Mouse (Mus musculus) hindbrain, embryonic 10.5 days (tissue): ENCODE results near the gene Pdia4. TPM values are rescaled to one million over a fixed set of nuclear protein-coding genes. Genes with fewer than 3 reads are reported as not detected.
A peak's percentile ranks its signal among the peaks of the same experiment; 100 is the strongest.
"Not testable (repeated sequence)": the region's sequence is repeated elsewhere in the genome, so short reads cannot be mapped to it uniquely, and the experiment has no call there.

Experiments used
- DNase-seq: peaks from one replicate; pipeline ENCODE4 v3.0.0-alpha.2; 2017; ENCODE audit warnings: low spot score
- H3K27ac ChIP-seq: fragments of 300-500 bp; sonication (generic); 2 replicates; pipeline ENCODE4 v1.5.1; 2016; ENCODE audit warnings: mild to moderate bottlenecking, moderate library complexity
- H3K27me3 ChIP-seq: fragments of 300-500 bp; sonication (generic); 2 replicates; pipeline ENCODE4 v1.6.1; 2016; ENCODE audit warnings: mild to moderate bottlenecking; ENCODE audit not compliant: poor library complexity, insufficient read depth, severe bottlenecking
- H3K36me3 ChIP-seq: fragments of 300-500 bp; sonication (generic); 2 replicates; pipeline ENCODE4 v1.6.1; 2016; ENCODE audit warnings: mild to moderate bottlenecking, moderate library complexity
- H3K4me1 ChIP-seq: fragments of 300-500 bp; sonication (generic); replicated peaks from 2 replicates; pipeline ENCODE4 v1.6.1; 2016; ENCODE audit warnings: mild to moderate bottlenecking
- H3K4me3 ChIP-seq: fragments of 300-500 bp; sonication (generic); 2 replicates; pipeline ENCODE4 v1.5.1; 2016; ENCODE audit warnings: mild to moderate bottlenecking, moderate library complexity
- H3K9me3 ChIP-seq: fragments of 300-500 bp; sonication (generic); 2 replicates; pipeline ENCODE4 v1.6.1; 2016; ENCODE audit warnings: mild to moderate bottlenecking, moderate library complexity
- WGBS: fragments of 180-500 bp; shearing (Covaris S2); methylation state at CpG from one replicate; pipeline ENCODE4 v1.1.7; 2016; 5-methylcytosine and 5-hydroxymethylcytosine counted together
- polyA plus RNA-seq: library from polyadenylated mRNA; unstranded; fragments of >200 nt; fragmentation: Nextera tagmentation; extraction: Ambion mirVana; gene quantifications from 2 replicates; pipeline ENCODE4 v1.2.1, GENCODE M21; 2016

Pdia4 gene
- polyA plus RNA-seq = 242 and 299 TPM in 2 replicates

DNA sequence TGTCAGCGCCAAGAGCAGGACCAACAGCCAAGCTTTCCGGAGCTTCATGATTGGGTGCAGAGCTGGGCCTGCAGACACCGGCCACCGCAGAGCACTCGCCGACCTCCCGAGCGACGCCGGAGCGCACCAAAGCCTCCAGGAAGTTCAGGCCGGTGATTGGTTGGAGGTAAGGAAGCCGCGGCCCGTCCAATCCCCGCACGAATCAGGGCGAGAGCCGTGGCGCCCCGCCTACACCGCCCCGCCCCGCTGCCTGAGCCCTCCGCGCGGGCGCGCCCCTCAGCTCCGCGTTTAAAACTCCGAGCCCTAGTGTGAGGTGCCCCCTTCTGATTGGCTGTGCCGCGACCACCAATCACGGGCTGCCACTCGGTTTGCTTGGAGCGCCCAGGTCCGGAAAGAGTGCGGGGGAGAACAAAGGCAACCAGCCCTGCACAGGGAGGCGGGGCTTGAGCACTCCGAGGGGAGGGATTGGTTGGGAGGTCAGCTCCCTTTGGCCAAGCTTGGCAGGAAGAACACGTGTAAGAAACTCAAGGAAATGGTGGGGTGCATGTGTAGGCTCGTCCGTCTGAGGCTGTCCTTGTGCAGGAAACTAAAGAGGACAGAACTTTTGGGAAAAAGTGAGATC is at the start of gene Pdia4:
Gene Pdia4, minus strand, starts transcription at position 174 of the 622 bp plus-strand sequence.
- DNase-seq = peak; percentile 100
- Histone ChIP-seq H3K9me3 (no peaks in the 10 kb centered on the region), H3K27ac (peak within 1 kb of the TSS; percentile 95), H3K36me3 (peaks cover 26% of the 10 kb centered on the region), H3K4me3 (peak within 1 kb of the TSS; percentile 85), H3K27me3 (no peaks in the 10 kb centered on the region), H3K4me1 (peaks cover 36% of the 10 kb centered on the region)
- WGBS = under 1% methylated on average over 44 of the region's 44 CpGs

GRCm38 (mm10) chr6:47857729-47858128 is 44.5 kb upstream of the Pdia4 start:
- peaks cover 46% of the 10 kb centered on the region for H3K36me3 ChIP-seq
- WGBS = 90% methylated on average over 3 of the region's 3 CpGs
- not testable (repeated sequence) for H3K4me1 ChIP-seq

DNA sequence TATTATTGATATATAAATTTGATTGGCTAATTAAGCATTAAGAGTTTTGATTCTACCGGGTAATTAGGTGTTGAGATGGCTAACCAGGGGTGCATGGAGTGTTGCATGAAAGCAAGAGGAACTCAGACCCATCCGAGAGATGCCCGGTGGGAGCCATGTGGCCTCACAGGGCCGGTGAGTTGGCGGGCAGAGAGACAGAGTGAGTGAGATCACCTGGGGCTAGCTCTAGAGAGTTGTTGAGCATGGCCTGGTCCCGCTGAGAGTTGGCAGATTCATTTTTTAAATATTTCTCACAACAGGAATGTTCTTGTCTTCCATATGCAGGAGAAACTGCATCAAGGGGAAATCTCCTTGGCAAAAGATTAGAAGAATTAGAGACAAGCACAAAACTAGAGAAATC is 44.0 kb upstream of the Pdia4 start:
- peaks cover 42% of the 10 kb centered on the region for H3K36me3 ChIP-seq
- H3K27me3 ChIP-seq = no peaks in the 10 kb centered on the region
- WGBS = 95% methylated on average over 6 of the region's 6 CpGs
- H3K27ac ChIP-seq = no peak overlapping the region
- H3K4me3 ChIP-seq = no peak overlapping the region
- DNase-seq = no peak
- H3K9me3 ChIP-seq = no peaks in the 10 kb centered on the region; the same call in 1 of the 2 replicates
- no peaks in the 10 kb centered on the region for H3K4me1 ChIP-seq

More at GRCm38 (mm10) chr6:47857729-47858128, 44.5 kb upstream of the Pdia4 start:
- not testable (repeated sequence) for H3K27me3 ChIP-seq, H3K27ac ChIP-seq, H3K4me3 ChIP-seq, DNase-seq, H3K9me3 ChIP-seq

DNA sequence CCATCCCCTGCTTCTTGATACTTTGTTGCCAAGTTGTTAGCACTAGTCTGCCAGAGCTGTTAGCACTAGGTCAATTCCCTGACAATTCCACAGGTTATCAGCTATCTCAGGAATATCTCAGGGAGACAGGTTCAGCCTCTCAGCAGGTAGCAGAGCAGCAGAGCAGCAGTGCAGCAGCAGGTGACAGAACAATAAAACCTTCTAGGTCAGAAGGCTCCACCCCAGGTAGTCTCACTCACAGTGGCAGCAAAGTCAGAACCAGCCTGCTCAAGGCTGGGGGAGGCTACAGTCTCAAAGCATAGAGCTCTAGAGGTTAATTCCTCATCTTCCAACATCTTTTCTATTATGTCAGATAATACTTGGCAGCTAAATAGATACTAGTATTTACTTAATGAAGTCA is 32.5 kb upstream of the Pdia4 start:
- peaks cover 20% of the 10 kb centered on the region for H3K36me3 ChIP-seq

DNA sequence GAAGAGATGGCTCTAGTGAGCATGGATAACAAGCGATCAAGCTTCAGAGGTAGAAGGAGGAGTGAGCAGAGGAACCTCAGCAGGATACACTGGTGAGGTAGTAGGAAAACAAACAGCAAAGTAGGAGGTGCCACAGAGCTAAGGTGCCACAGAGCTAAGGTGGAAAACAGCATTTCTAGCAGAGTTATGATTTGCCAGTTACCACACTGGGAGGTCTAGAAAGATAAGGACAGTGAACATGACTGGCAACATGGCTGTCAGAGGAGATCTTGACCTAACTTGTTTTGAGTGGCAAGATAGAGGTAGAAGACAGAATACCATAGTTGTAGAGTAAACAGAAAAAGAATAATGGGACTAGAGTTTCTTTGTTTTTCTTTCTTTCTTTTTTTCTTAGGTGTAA is 29.1 kb upstream of the Pdia4 start:
- WGBS = 94% methylated on average over 1 of the region's 1 CpGs
- DNase-seq = no peak
- Histone ChIP-seq H3K4me1 (no peaks in the 10 kb centered on the region), H3K36me3 (peaks cover 25% of the 10 kb centered on the region), H3K4me3 (no peak overlapping the region), H3K27ac (no peak overlapping the region), H3K27me3 (no peaks in the 10 kb centered on the region), H3K9me3 (no peaks in the 10 kb centered on the region)

More for the DNA sequence above, 32.5 kb upstream of the Pdia4 start:
- no peaks in the 10 kb centered on the region for H3K9me3 ChIP-seq
- H3K4me3 ChIP-seq = no peak overlapping the region
- H3K4me1 ChIP-seq = no peaks in the 10 kb centered on the region
- DNase-seq = no peak
- H3K27ac ChIP-seq = no peak overlapping the region
- no peaks in the 10 kb centered on the region for H3K27me3 ChIP-seq

DNA sequence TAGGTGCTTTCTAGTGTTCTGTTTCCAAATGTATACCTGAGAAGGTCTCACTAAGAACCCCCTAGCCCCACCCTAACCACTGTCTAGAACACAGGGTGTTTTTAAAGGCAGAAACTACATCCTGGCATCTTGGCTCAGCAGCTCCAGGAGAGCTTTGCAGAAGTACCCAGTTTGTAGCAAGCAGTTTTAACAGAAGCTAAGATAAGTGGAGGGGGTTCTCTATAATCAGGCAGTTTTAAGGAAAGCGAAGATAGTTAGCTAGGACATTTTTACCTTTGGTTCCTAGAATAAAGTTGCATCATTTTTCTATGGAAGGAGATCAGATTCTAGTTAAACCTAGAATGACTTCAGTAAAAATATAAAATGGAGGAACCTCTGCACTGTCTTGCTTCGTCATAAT is 28.6 kb upstream of the Pdia4 start:
- Histone ChIP-seq H3K27ac (no peak overlapping the region), H3K36me3 (peaks cover 23% of the 10 kb centered on the region), H3K4me3 (no peak overlapping the region), H3K27me3 (no peaks in the 10 kb centered on the region), H3K4me1 (peaks cover 4% of the 10 kb centered on the region), H3K9me3 (no peaks in the 10 kb centered on the region)
- 90% methylated on average over 2 of the region's 2 CpGs for WGBS
- no peak for DNase-seq

DNA sequence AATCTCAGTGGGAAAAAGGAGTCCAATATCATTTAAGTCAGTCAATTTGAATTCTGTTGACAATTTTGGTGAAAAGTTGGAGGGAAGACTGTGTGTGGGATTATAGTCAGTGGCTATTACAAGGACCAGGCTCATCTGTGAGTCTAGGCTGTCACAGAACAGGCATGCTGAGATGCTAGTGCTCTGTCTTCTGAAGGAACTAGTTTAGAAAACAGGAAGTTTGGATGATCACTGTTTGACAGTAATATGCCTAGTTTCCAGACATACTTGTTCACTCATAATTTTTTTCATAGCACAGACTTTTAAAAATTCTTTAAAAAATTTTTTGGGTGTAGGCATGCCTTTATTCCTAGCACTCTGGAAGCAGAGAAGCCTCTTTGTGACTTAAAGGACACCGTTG is 27.8 kb upstream of the Pdia4 start:
- Histone ChIP-seq H3K4me3 (no peak overlapping the region), H3K4me1 (peaks cover 11% of the 10 kb centered on the region), H3K27ac (no peak overlapping the region), H3K9me3 (no peaks in the 10 kb centered on the region), H3K27me3 (no peaks in the 10 kb centered on the region), H3K36me3 (peaks cover 18% of the 10 kb centered on the region)
- DNase-seq = no peak
- WGBS = 93% methylated on average over 1 of the region's 1 CpGs

GRCm38 (mm10) chr6:47837630-47838029 is 24.4 kb upstream of the Pdia4 start:
- Histone ChIP-seq H3K36me3 (peaks cover 8% of the 10 kb centered on the region), H3K27ac (no peak overlapping the region), H3K9me3 (no peaks in the 10 kb centered on the region), H3K4me3 (no peak overlapping the region), H3K4me1 (peaks cover 19% of the 10 kb centered on the region), H3K27me3 (no peaks in the 10 kb centered on the region)
- WGBS = 90% methylated on average over 2 of the region's 2 CpGs
- no peak for DNase-seq

DNA sequence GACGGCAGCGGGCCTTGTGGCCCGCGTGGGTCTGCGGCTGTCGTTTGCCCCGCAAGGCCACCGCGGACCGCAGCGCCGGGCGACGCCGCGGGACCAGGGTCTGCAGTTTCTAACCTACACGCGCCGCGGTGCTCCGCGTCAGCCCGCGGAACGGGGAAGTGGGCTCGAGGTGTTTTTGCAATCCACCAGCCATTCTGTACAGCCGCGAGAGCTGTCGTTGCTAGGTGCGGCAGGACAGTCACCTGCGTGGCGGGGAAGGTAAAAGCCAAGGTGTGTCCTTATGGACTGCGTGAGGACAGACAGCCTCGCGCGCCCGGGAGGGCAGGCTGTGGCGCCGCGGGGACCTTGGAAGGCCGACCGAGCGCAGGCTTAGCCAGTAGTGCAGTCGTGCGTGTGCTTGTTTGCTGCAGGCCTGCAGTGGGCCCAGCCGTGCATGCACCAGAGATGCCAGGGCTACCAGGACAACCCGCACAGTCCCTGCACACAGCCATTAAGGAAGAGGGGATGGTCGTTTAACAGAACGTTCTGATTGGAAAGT is 22.8 kb upstream of the Pdia4 start:
- peak; percentile 69 for DNase-seq
- peak overlapping the region; percentile 94 for H3K27ac ChIP-seq
- peaks cover 19% of the 10 kb centered on the region for H3K4me1 ChIP-seq
- H3K9me3 ChIP-seq = no peaks in the 10 kb centered on the region
- peaks cover 5% of the 10 kb centered on the region; the same call in 1 of the 2 replicates for H3K36me3 ChIP-seq
- no peaks in the 10 kb centered on the region for H3K27me3 ChIP-seq
- H3K4me3 ChIP-seq = peak overlapping the region; percentile 95
- WGBS = under 1% methylated on average over 49 of the region's 49 CpGs

DNA sequence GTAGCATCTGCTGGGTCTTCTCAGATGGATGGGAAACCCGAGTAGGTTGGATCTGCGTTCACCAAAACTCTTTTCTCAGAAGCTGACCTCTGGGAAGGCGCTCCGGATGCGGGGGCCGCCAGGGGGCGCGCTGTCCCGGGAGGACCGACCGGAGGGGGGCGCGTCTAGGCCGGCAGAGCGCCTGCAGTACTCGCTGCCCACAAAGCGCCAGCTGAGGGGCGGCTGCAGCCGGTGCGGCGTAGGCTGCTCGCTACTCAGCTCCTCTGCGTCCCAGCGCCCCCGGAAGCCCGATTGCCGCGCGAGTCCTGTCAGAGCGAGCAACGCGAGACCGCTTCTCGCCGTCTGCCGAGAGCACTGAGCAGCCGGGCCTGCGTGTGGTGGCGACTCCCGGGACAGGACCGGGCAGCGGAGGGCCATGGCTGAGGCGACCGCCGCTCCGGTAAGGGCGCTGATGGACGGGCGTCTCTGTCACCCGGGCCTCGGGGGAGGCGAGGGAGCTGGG is 22.3 kb upstream of the Pdia4 start, which contains the start of gene Zfp398:
Gene Zfp398, plus strand, starts transcription at position 180 of the 502 bp plus-strand sequence.
- Histone ChIP-seq H3K27ac (peak within 1 kb of the TSS; percentile 94), H3K27me3 (no peaks in the 10 kb centered on the region), H3K4me1 (peaks cover 24% of the 10 kb centered on the region), H3K4me3 (peak within 1 kb of the TSS; percentile 95), H3K9me3 (no peaks in the 10 kb centered on the region), H3K36me3 (peaks cover 5% of the 10 kb centered on the region; the same call in 1 of the 2 replicates)
- under 1% methylated on average over 52 of the region's 52 CpGs for WGBS
- peak; percentile 97 for DNase-seq

GRCm38 (mm10) chr6:47832220-47832619 is 19.0 kb upstream of the Pdia4 start:
- no peak for DNase-seq
- Histone ChIP-seq H3K27me3 (no peaks in the 10 kb centered on the region), H3K36me3 (no peaks in the 10 kb centered on the region), H3K4me1 (peaks cover 36% of the 10 kb centered on the region), H3K4me3 (no peak overlapping the region), H3K9me3 (no peaks in the 10 kb centered on the region), H3K27ac (no peak overlapping the region)
- WGBS = 88% methylated on average over 1 of the region's 1 CpGs

GRCm38 (mm10) chr6:47830104-47831078 is 17.2 kb upstream of the Pdia4 start, which contains the start of gene Zfp786:
TSS of gene Zfp786 (minus strand) at chr6:47830867.
- H3K4me1 ChIP-seq = peaks cover 18% of the 10 kb centered on the region
- peak within 1 kb of the TSS; percentile 87 for H3K4me3 ChIP-seq
- DNase-seq = peak; percentile 92
- H3K36me3 ChIP-seq = peaks cover 5% of the 10 kb centered on the region
- H3K9me3 ChIP-seq = no peaks in the 10 kb centered on the region
- H3K27ac ChIP-seq = peak within 1 kb of the TSS; percentile 96
- H3K27me3 ChIP-seq = no peaks in the 10 kb centered on the region
- WGBS = 2% methylated on average over 64 of the region's 64 CpGs
